Mouse (Mus musculus) embryonic facial prominence, embryonic 11.5 days (tissue): Measurements from ENCODE around the gene Mrpl57. TPM values are rescaled to one million over a fixed set of nuclear protein-coding genes. Genes with fewer than 3 reads are reported as not detected.

Source experiments
- ATAC-seq: fragments of 200-750 bp; cut with Nextera tagmentation; replicated peaks from 2 replicates; pipeline ENCODE4 v1.8.0; 2017; ENCODE audit warnings: low read depth; ENCODE audit not compliant: insufficient number of reproducible peaks, low FRiP score, low TSS enrichment
- DNase-seq: peaks from one replicate; pipeline ENCODE4 v3.0.0-alpha.2; 2015; ENCODE audit warnings: low spot score
- H3K27ac ChIP-seq: fragments of 300-500 bp; sonication (generic); replicated peaks from 2 replicates; pipeline ENCODE4 v1.5.1; 2014; ENCODE audit warnings: mild to moderate bottlenecking, low read depth, low read length, control low read depth
- H3K27me3 ChIP-seq: fragments of 300-500 bp; sonication (generic); 2 replicates; pipeline ENCODE4 v1.6.1; 2014; ENCODE audit warnings: mild to moderate bottlenecking, low read length, moderate library complexity, mixed read lengths; ENCODE audit not compliant: control insufficient read depth, insufficient read depth
- H3K36me3 ChIP-seq: fragments of 300-500 bp; sonication (generic); replicated peaks from 2 replicates; pipeline ENCODE4 v1.6.1; 2014; ENCODE audit warnings: low read depth, mild to moderate bottlenecking, low read length, moderate library complexity, mixed read lengths; ENCODE audit not compliant: control insufficient read depth, insufficient read depth
- H3K4me1 ChIP-seq: fragments of 300-500 bp; sonication (generic); 2 replicates; pipeline ENCODE4 v1.6.1; 2014; ENCODE audit warnings: low read length, mixed read lengths; ENCODE audit not compliant: control insufficient read depth, insufficient read depth
- H3K4me2 ChIP-seq: fragments of 300-500 bp; sonication (generic); 2 replicates; pipeline ENCODE4 v1.6.1; 2014; ENCODE audit warnings: low read depth, mild to moderate bottlenecking, control low read depth, low read length, moderate library complexity
- H3K4me3 ChIP-seq: fragments of 300-500 bp; sonication (generic); 2 replicates; pipeline ENCODE4 v1.5.1; 2014; ENCODE audit warnings: low read depth, low read length, control low read depth
- H3K9ac ChIP-seq: fragments of 300-500 bp; sonication (generic); replicated peaks from 2 replicates; pipeline ENCODE4 v1.6.1; 2014; ENCODE audit warnings: mild to moderate bottlenecking, control low read depth, low read length
- H3K9me3 ChIP-seq: fragments of 300-500 bp; sonication (generic); replicated peaks from 2 replicates; pipeline ENCODE4 v1.6.1; 2016; ENCODE audit warnings: mild to moderate bottlenecking, low read length, inconsistent platforms, mixed read lengths; ENCODE audit not compliant: control insufficient read depth
- WGBS: fragments of 180-500 bp; shearing (Covaris S2); extraction: QIAGEN DNeasy Blood & Tissue Kit; methylation state at CpG from one replicate; pipeline ENCODE4 v1.1.7; 2014; 5-methylcytosine and 5-hydroxymethylcytosine counted together
- microRNA-seq: library from miRNA; unstranded; fragments of <30 nt; microRNA quantifications from one replicate; pipeline ENCODE4, GENCODE M21; 2016; ENCODE audit warnings: borderline number of aligned reads
- polyA plus RNA-seq: library from polyadenylated mRNA; unstranded; fragments of >200 nt; fragmentation: Nextera tagmentation; extraction: Ambion mirVana; gene quantifications from 2 replicates; pipeline ENCODE4 v1.2.1, GENCODE M21; 2014

Gene Mrpl57
- polyA plus RNA-seq, 1 experiment from 2014 or later, result 118 TPM

DNA sequence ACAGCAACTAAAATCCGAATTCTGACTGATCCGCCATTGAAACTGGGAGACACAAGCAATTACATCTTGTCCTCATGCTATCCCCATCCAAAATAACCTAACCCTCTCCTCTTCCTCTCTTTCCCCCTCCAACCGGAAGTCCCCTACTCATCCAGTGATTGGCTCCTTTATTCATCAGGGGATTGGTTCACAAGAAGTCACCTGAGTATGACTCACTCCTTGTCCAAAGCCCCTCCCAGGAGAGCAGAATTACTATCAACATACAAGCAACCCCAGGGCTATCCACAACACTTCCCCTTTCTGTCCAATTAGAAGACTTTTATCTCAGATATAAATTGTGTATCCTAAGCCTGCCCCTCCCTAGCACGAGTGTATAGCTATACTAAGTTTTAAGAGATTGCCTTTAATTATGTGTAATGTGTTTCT, 36.0 kb downstream of the Mrpl57 start:
- no peak overlapping the region for H3K4me2 ChIP-seq
- no peaks in the 10 kb centered on the region for H3K27me3 ChIP-seq
- ATAC-seq, result no peak
- H3K9me3 ChIP-seq, result no peaks in the 10 kb centered on the region
- no peak overlapping the region for H3K9ac ChIP-seq
- DNase-seq, result no peak
- H3K27ac ChIP-seq, result no peak overlapping the region
- H3K4me3 ChIP-seq, result no peak overlapping the region
- no peaks in the 10 kb centered on the region; the same call in none of the 2 replicates for H3K36me3 ChIP-seq
- 90% methylated on average over 4 of the region's 4 CpGs for WGBS
- no peaks in the 10 kb centered on the region for H3K4me1 ChIP-seq

DNA sequence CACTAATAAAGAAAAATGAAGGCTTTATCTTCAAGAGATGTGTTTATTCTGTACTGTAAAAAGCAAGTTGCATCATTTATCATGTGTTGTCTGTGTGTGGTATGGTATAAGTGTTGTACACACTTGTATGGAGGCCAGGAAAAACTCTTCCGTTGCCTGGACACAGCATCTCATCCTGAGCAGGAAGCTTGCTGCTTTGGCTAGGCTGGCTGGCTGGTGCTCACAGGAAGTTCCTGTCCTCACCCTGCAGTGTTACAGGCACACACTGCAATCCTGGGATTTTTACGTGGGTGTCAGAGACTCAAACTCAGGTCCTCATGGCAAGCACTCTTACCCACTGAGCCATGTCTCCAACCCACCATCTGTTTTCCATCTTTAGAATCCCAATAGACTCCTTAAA, 37.1 kb downstream of the Mrpl57 start:
- no peaks in the 10 kb centered on the region for H3K27me3 ChIP-seq
- 86% methylated on average over 2 of the region's 2 CpGs for WGBS
- H3K4me2 ChIP-seq, result no peak overlapping the region
- H3K27ac ChIP-seq, result no peak overlapping the region
- no peaks in the 10 kb centered on the region; the same call in none of the 2 replicates for H3K36me3 ChIP-seq
- H3K4me1 ChIP-seq, result no peaks in the 10 kb centered on the region
- H3K4me3 ChIP-seq, result no peak overlapping the region
- ATAC-seq (no peak), DNase-seq (no peak)
- no peak overlapping the region for H3K9ac ChIP-seq
- no peaks in the 10 kb centered on the region for H3K9me3 ChIP-seq

DNA sequence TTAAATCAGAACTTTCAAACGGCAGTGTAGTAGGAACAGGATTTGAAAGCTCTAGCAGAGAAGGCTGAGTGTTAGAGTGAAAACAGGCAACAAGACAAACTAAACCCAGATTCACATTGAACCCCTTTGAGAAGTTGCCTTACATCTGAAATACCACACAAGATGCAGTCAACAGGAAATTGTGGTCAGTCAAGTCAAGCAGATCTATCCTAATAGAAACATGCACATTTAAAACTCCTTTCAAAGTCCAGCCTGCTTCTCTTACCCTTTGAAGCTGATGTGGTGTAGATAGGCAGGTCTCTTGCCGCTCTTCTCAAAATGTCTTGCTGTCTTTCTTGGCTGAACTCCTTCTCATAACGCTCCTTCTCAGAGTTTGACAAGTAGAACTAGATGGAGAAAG, 39.2 kb downstream of the Mrpl57 start:
- Histone ChIP-seq H3K27ac (no peak overlapping the region), H3K4me3 (no peak overlapping the region), H3K4me1 (no peaks in the 10 kb centered on the region), H3K4me2 (no peak overlapping the region), H3K9me3 (no peaks in the 10 kb centered on the region), H3K9ac (no peak overlapping the region), H3K27me3 (no peaks in the 10 kb centered on the region), H3K36me3 (no peaks in the 10 kb centered on the region; the same call in none of the 2 replicates)
- ATAC-seq (no peak), DNase-seq (no peak)
- WGBS, result 92% methylated on average over 3 of the region's 3 CpGs

DNA sequence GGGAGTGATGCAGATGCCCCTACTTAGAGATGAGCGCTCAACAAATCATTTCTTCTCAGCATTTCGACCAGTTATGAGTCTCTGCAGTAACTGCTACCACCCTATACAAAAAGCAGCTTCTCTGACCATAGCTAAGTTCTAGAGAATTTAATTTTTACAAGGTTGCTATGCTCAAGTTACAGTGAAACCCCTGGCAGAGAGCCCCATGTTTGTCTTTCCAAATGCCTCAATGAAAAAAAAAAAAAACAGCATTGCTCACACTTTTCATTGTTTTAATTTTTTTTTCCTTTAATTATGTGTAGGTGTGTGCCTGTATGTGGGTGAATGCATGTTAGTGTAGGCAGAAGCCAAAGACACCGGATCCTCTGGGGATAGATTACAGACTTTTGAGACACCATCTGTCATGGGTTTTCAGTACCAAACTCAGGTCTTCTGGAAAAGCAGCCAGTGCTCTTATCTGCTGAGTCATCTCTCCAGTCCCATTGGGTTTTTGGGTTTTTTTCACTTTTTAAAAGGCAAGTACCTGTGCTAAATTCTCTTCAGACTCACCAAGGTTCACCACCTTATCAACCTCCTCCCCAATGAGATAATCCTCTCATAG, 40.7 kb downstream of the Mrpl57 start:
- H3K4me2 ChIP-seq, result no peak overlapping the region
- no peak overlapping the region for H3K27ac ChIP-seq
- H3K4me3 ChIP-seq, result no peak overlapping the region
- no peaks in the 10 kb centered on the region for H3K9me3 ChIP-seq
- H3K36me3 ChIP-seq, result no peaks in the 10 kb centered on the region; the same call in none of the 2 replicates
- WGBS, result 92% methylated on average over 3 of the region's 3 CpGs
- no peaks in the 10 kb centered on the region for H3K27me3 ChIP-seq
- ATAC-seq (no peak), DNase-seq (no peak)
- no peaks in the 10 kb centered on the region for H3K4me1 ChIP-seq
- no peak overlapping the region for H3K9ac ChIP-seq

DNA sequence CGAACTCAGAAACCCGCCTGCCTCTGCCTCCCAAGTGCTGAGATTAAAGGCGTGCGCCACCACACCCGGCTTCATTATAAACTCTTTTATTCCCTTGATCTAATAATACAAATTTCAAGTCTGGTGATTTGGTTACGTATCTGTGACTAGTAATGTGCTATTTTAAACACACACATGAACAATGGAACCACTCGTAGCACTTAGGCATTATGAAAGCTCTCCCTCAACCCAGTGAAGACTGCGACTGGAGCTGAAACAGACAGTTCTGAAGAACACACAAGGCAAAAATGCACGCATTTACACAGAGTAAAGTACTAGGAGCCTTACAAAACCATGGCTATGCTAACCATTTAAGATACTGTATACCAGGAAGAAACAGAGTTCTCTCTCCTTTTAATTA, 51.9 kb downstream of the Mrpl57 start:
- no peaks in the 10 kb centered on the region for H3K4me1 ChIP-seq
- H3K27me3 ChIP-seq, result no peaks in the 10 kb centered on the region
- H3K4me3 ChIP-seq, result no peak overlapping the region
- no peaks in the 10 kb centered on the region; the same call in 1 of the 2 replicates for H3K36me3 ChIP-seq
- H3K9ac ChIP-seq, result no peak overlapping the region
- DNase-seq, result no peak
- 94% methylated on average over 9 of the region's 9 CpGs for WGBS
- no peaks in the 10 kb centered on the region for H3K9me3 ChIP-seq
- ATAC-seq, result no peak
- no peak overlapping the region for H3K4me2 ChIP-seq
- H3K27ac ChIP-seq, result no peak overlapping the region

Small RNA genes within 50 kb of the gene (microRNA-seq; reads per million reads assigned to microRNA genes)
- gene Mir3077, result not detected

Other genes with a start within 250 kb of the Mrpl57 start
- gene Xpo4, start 160.8 kb upstream of the Mrpl57 start, polyA plus RNA-seq, result 37.0 and 38.0 TPM in 2 replicates
- gene Gm49361, start 80.1 kb upstream of the Mrpl57 start, polyA plus RNA-seq, result not detected in 2 replicates
- 14.0 and 14.5 TPM in 2 replicates for gene Lats2, start 67.8 kb upstream of the Mrpl57 start, polyA plus RNA-seq
- 23.3 and 32.7 TPM in 2 replicates for gene Sap18, start 28.1 kb upstream of the Mrpl57 start, polyA plus RNA-seq
- gene Ska3, start within 50 bp of the Mrpl57 start, polyA plus RNA-seq, result 49.7 and 53.6 TPM in 2 replicates
- 56.9 and 64.4 TPM in 2 replicates for gene Zdhhc20, start 64.0 kb downstream of the Mrpl57 start, polyA plus RNA-seq
- 67.6 and 72.6 TPM in 2 replicates for gene Micu2, start 173.0 kb downstream of the Mrpl57 start, polyA plus RNA-seq
- 7.5 and 8.5 TPM in 2 replicates for gene Fgf9, start 244.3 kb downstream of the Mrpl57 start, polyA plus RNA-seq